Mouse (Mus musculus): ENCODE results near the gene Fhod1.

GRCm38 (mm10) chr8:105298351-105299252 is 49.2 kb downstream of the Fhod1 start:
- TF ChIP-seq NRF1 (IDR thresholded peaks at IDR 0.05; ENCODE audit: insufficient read depth, low read depth, low read length, poor library complexity, severe bottlenecking) (no peak), GABPA (IDR thresholded peaks at IDR 0.05; ENCODE audit: low read depth, low read length) (no peak), CTCF (IDR thresholded peaks at IDR 0.05 in 2 of 3, conservative IDR thresholded peaks at IDR 0.05 in 1 of 3; ENCODE audit: control insufficient read depth in 1 of 3, insufficient read depth in 1 of 3, low read depth in 2 of 3, low read length in 3 of 3, poor library complexity in 1 of 3, severe bottlenecking in 1 of 3) (no peak), ELF1 (IDR thresholded peaks at IDR 0.05; ENCODE audit: low read depth, low read length) (no peak), MAX (IDR thresholded peaks at IDR 0.05; ENCODE audit: low read length) (peak; percentile 36; the same call in 1 of the 2 replicates), E2F4 (IDR thresholded peaks at IDR 0.05; ENCODE audit: borderline replicate concordance, low read depth, low read length) (no peak), TCF12 (IDR thresholded peaks at IDR 0.05; ENCODE audit: low read depth, low read length) (no peak), POLR2A (IDR thresholded peaks at IDR 0.05; ENCODE audit: control insufficient read depth in 1 of 2, insufficient read depth in 1 of 2, low read depth in 1 of 2, low read length in 2 of 2, poor library complexity in 1 of 2) (no peak), CHD2 (IDR thresholded peaks at IDR 0.05; ENCODE audit: low read length) (no peak)
